Mouse (Mus musculus) activated CD4-positive, CD25-positive, alpha-beta regulatory T cell (primary cell): ENCODE results near the gene Rgn. TPM values are rescaled to one million over a fixed set of nuclear protein-coding genes. Genes with fewer than 3 reads are reported as not detected.

Experiments used
- polyA plus RNA-seq, 2 experiments: library from polyadenylated mRNA; unstranded; fragments of 100-300 nt; shearing (Covaris generic); gene quantifications; one replicate each; pipeline ENCODE4 v1.2.1; 2017

Gene Rgn
- not detected for polyA plus RNA-seq

DNA sequence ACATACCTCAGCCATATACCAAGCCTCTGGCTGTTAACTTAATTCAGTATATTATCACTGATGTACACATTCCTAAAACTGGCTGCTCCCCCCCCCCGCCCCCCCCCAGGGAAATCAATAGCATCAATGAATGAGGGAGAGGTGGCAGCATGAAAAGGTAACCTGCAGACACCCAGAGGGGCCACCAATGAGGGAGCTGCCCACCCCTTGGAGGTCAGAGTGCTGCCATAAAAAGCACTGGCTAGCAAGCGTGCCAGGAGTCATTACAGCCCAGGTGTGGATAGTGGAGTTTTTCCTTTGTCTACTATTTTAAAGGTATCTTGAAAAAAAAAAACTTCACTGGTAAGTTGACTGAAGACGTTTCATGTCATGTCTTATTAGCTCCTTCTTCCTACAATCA lies at the start of gene Rgn:
Rgn (plus strand) TSS at position 256 of the 400 bp plus-strand sequence.

Other genes with a start within 250 kb of the Rgn start
- 1 to 10 TPM; 7.4 to 10.0 TPM for gene Rp2, start 185.3 kb upstream of the Rgn start, polyA plus RNA-seq
- 1 to 10 TPM; 3.0 to 3.3 TPM for gene Jade3, start 124.1 kb upstream of the Rgn start, polyA plus RNA-seq
- gene Rbm10, start 67.7 kb downstream of the Rgn start, polyA plus RNA-seq: 10 to 100 TPM; 34.2 to 56.1 TPM
- gene Ndufb11, start 67.8 kb downstream of the Rgn start, polyA plus RNA-seq: 100 to 1,000 TPM; 186 to 218 TPM
- gene Uba1, start 108.5 kb downstream of the Rgn start, polyA plus RNA-seq: 100 to 1,000 TPM; 165 to 249 TPM
- gene Cdk16, start 138.2 kb downstream of the Rgn start, polyA plus RNA-seq: 10 to 100 TPM; 58.2 to 67.7 TPM
- gene Usp11, start 154.1 kb downstream of the Rgn start, polyA plus RNA-seq: 10 to 100 TPM in 1 of 2 experiments, 1 to 10 TPM in 1; 5.9 to 13.9 TPM
- 100 to 1,000 TPM; 133 to 139 TPM for gene Araf, start 248.0 kb downstream of the Rgn start, polyA plus RNA-seq